Mouse (Mus musculus) small intestine, adult 2 months (tissue): ENCODE data around the gene Nmt1. TPM values are rescaled to one million over a fixed set of nuclear protein-coding genes. Genes with fewer than 3 reads are reported as not detected.

Source experiments
- H3K27ac ChIP-seq: fragments of 200-500 bp; 2 replicates; pipeline ENCODE4 v1.5.1; 2012; ENCODE audit warnings: low read depth, low read length, control low read depth, inconsistent platforms; ENCODE audit not compliant: insufficient read depth
- H3K27me3 ChIP-seq: fragments of 200-500 bp; 2 replicates; pipeline ENCODE4 v1.6.1; 2012; ENCODE audit warnings: mild to moderate bottlenecking, moderate library complexity, low read length, inconsistent platforms; ENCODE audit not compliant: control insufficient read depth, insufficient read depth
- H3K36me3 ChIP-seq: fragments of 200-500 bp; 2 replicates; pipeline ENCODE4 v1.6.1; 2012; ENCODE audit warnings: mild to moderate bottlenecking, low read length, control low read depth, inconsistent platforms; ENCODE audit not compliant: control insufficient read depth, insufficient read depth
- H3K4me1 ChIP-seq: fragments of 200-500 bp; 2 replicates; pipeline ENCODE4 v1.6.1; 2012; ENCODE audit warnings: low read length, inconsistent platforms, mixed read lengths; ENCODE audit not compliant: control insufficient read depth, insufficient read depth, insufficient read length
- H3K4me3 ChIP-seq: fragments of 200-500 bp; 2 replicates; pipeline ENCODE4 v1.5.1; 2012; ENCODE audit warnings: low read depth, mild to moderate bottlenecking, control low read depth, inconsistent platforms, low read length, moderate library complexity
- CTCF ChIP-seq: fragments of 200-500 bp; IDR thresholded peaks from 2 replicates; pipeline ENCODE4 v1.5.1; 2012; ENCODE audit warnings: low read depth, mild to moderate bottlenecking, control low read depth, inconsistent platforms, low read length, moderate library complexity, mixed read lengths; ENCODE audit not compliant: insufficient replicate concordance, insufficient read length; ENCODE audit errors: extremely low read depth
- POLR2A ChIP-seq: fragments of 200-500 bp; IDR thresholded peaks from 2 replicates; pipeline ENCODE4 v1.6.1; 2012; ENCODE audit warnings: low read depth, mild to moderate bottlenecking, control low read depth, inconsistent platforms, low read length, moderate library complexity
- WGBS: fragments of 180-500 bp; shearing (Covaris S2); methylation state at CpG from one replicate; pipeline ENCODE4 v1.1.7; 2018; 5-methylcytosine and 5-hydroxymethylcytosine counted together
- polyA plus RNA-seq: library from polyadenylated mRNA; depleted of rRNA; stranded (reverse); fragments of >200 nt; gene quantifications from 2 replicates; pipeline ENCODE4 v1.2.3, GENCODE M21; 2012

Nmt1 gene
- polyA plus RNA-seq, 1 experiment = 34.1 TPM

- Histone ChIP-seq H3K27ac (no peak overlapping the region), H3K4me1 (peaks cover 6% of the 10 kb centered on the region; the same call in 1 of the 2 replicates), H3K36me3 (peaks cover 8% of the 10 kb centered on the region; the same call in 1 of the 2 replicates), H3K4me3 (no peak overlapping the region), H3K27me3 (no peaks in the 10 kb centered on the region)
- WGBS = 58% methylated on average over 10 of the region's 10 CpGs
- no peak for TF ChIP-seq POLR2A
- TF ChIP-seq CTCF = no peak
These were observed 46.9 kb downstream of the Nmt1 start for GRCm38 (mm10) chr11:103074796-103075323.

- 74% methylated on average over 7 of the region's 7 CpGs for WGBS
- Histone ChIP-seq H3K27ac (no peak overlapping the region), H3K36me3 (no peaks in the 10 kb centered on the region), H3K4me1 (peaks cover 13% of the 10 kb centered on the region), H3K27me3 (no peaks in the 10 kb centered on the region), H3K4me3 (no peak overlapping the region)
- no peak for TF ChIP-seq POLR2A
- no peak for TF ChIP-seq CTCF
These were observed 48.0 kb downstream of the Nmt1 start for GRCm38 (mm10) chr11:103076010-103076409.

GRCm38 (mm10) chr11:103076581-103076980, 48.6 kb downstream of the Nmt1 start:
- no peaks in the 10 kb centered on the region for H3K27me3 ChIP-seq
- no peak overlapping the region for H3K27ac ChIP-seq
- H3K4me1 ChIP-seq = peaks cover 13% of the 10 kb centered on the region
- TF ChIP-seq POLR2A = no peak
- no peak overlapping the region for H3K4me3 ChIP-seq
- 86% methylated on average over 8 of the region's 8 CpGs for WGBS
- H3K36me3 ChIP-seq = no peaks in the 10 kb centered on the region

- Histone ChIP-seq H3K27me3 (no peaks in the 10 kb centered on the region), H3K4me1 (peaks cover 13% of the 10 kb centered on the region), H3K4me3 (no peak overlapping the region), H3K27ac (no peak overlapping the region), H3K36me3 (no peaks in the 10 kb centered on the region)
- TF ChIP-seq POLR2A (no peak), CTCF (no peak)
- WGBS = 87% methylated on average over 11 of the region's 11 CpGs
These were observed 50.1 kb downstream of the Nmt1 start for GRCm38 (mm10) chr11:103078131-103078530.

GRCm38 (mm10) chr11:103080323-103081091, 52.5 kb downstream of the Nmt1 start:
- Histone ChIP-seq H3K4me3 (peak overlapping the region; percentile 14), H3K4me1 (peaks cover 13% of the 10 kb centered on the region), H3K27me3 (no peaks in the 10 kb centered on the region), H3K36me3 (no peaks in the 10 kb centered on the region), H3K27ac (no peak overlapping the region)
- 12% methylated on average over 43 of the region's 43 CpGs for WGBS
- no peak for TF ChIP-seq CTCF
- TF ChIP-seq POLR2A = no peak

- WGBS = 82% methylated on average over 6 of the region's 6 CpGs
- Histone ChIP-seq H3K4me3 (no peak overlapping the region), H3K4me1 (peaks cover 13% of the 10 kb centered on the region), H3K36me3 (no peaks in the 10 kb centered on the region), H3K27ac (no peak overlapping the region), H3K27me3 (no peaks in the 10 kb centered on the region)
- TF ChIP-seq POLR2A (no peak), CTCF (no peak)
These were observed 53.6 kb downstream of the Nmt1 start for GRCm38 (mm10) chr11:103081631-103082030.

- no peak overlapping the region; the same call in 1 of the 2 replicates for H3K27ac ChIP-seq
- H3K36me3 ChIP-seq = no peaks in the 10 kb centered on the region
- WGBS = 38% methylated on average over 7 of the region's 7 CpGs
- peaks cover 23% of the 10 kb centered on the region for H3K4me1 ChIP-seq
- H3K27me3 ChIP-seq = no peaks in the 10 kb centered on the region
- TF ChIP-seq CTCF = no peak
- TF ChIP-seq POLR2A = no peak
- H3K4me3 ChIP-seq = no peak overlapping the region
These were observed 65.3 kb downstream of the Nmt1 start for GRCm38 (mm10) chr11:103093306-103093705.
